Mouse (Mus musculus): ENCODE data around the gene Gm6871. TPM values are rescaled to one million over a fixed set of nuclear protein-coding genes. Genes with fewer than 3 reads are reported as not detected.

The Gm6871 gene
- polyA plus RNA-seq, 1 experiment from 2014 or later, result not detected

Other genes starting within 250 kb of the Gm6871 start
- 9.9 and 11.9 TPM in 2 replicates for gene AI987944, start 180.3 kb downstream of the Gm6871 start, polyA plus RNA-seq (2014; fragmentation: Nextera tagmentation; extraction: Ambion mirVana)
- gene Vmn2r57, start 125.0 kb downstream of the Gm6871 start, polyA plus RNA-seq (2014; fragmentation: Nextera tagmentation; extraction: Ambion mirVana), result 0.13 and 0.22 TPM in 2 replicates
- 0.07 and 0.09 TPM in 2 replicates for gene Gm20449, start 74.2 kb downstream of the Gm6871 start, polyA plus RNA-seq (2014; fragmentation: Nextera tagmentation; extraction: Ambion mirVana)
- gene AW146154, start 73.8 kb downstream of the Gm6871 start, polyA plus RNA-seq (2014; fragmentation: Nextera tagmentation; extraction: Ambion mirVana), result 6.3 and 6.4 TPM in 2 replicates
- gene 2610021A01Rik, start 25.6 kb upstream of the Gm6871 start, polyA plus RNA-seq (2014; fragmentation: Nextera tagmentation; extraction: Ambion mirVana), result 17.2 and 18.6 TPM in 2 replicates
- gene Zfp788, start 59.5 kb upstream of the Gm6871 start, polyA plus RNA-seq (2014; fragmentation: Nextera tagmentation; extraction: Ambion mirVana), result 19.4 and 19.5 TPM in 2 replicates

Measured in hindbrain, embryonic 11.5 days (tissue).